Mouse (Mus musculus) kidney, embryonic 14.5 days (tissue): Measurements from ENCODE around the gene Dach1. TPM values are rescaled to one million over a fixed set of nuclear protein-coding genes. Genes with fewer than 3 reads are reported as not detected.

Source experiments
- ATAC-seq: fragments of 200-750 bp; cut with Nextera tagmentation; 2 replicates; pipeline ENCODE4 v1.8.0; 2017; ENCODE audit warnings: moderate number of reproducible peaks, mild to moderate bottlenecking, moderate TSS enrichment, moderate library complexity; ENCODE audit not compliant: low FRiP score, low TSS enrichment
- H3K27ac ChIP-seq: fragments of 300-500 bp; sonication (generic); 2 replicates; pipeline ENCODE4 v1.5.1; 2014; ENCODE audit warnings: low read depth, mild to moderate bottlenecking, low read length, moderate library complexity, mixed read lengths
- H3K27me3 ChIP-seq: fragments of 300-500 bp; sonication (generic); 2 replicates; pipeline ENCODE4 v1.6.1; 2014; ENCODE audit warnings: mild to moderate bottlenecking, low read length; ENCODE audit not compliant: control insufficient read depth, insufficient read depth
- H3K36me3 ChIP-seq: fragments of 300-500 bp; sonication (generic); 2 replicates; pipeline ENCODE4 v1.6.1; 2014; ENCODE audit warnings: low read length, mixed read lengths; ENCODE audit not compliant: control insufficient read depth, insufficient read depth
- H3K4me1 ChIP-seq: fragments of 300-500 bp; sonication (generic); 2 replicates; pipeline ENCODE4 v1.6.1; 2014; ENCODE audit warnings: low read length, mixed read lengths; ENCODE audit not compliant: control insufficient read depth, insufficient read depth
- H3K4me2 ChIP-seq: fragments of 300-500 bp; sonication (generic); replicated peaks from 2 replicates; pipeline ENCODE4 v1.6.1; 2014; ENCODE audit warnings: low read depth, mild to moderate bottlenecking, low read length
- H3K4me3 ChIP-seq: fragments of 300-500 bp; sonication (generic); 2 replicates; pipeline ENCODE4 v1.5.1; 2014; ENCODE audit warnings: mild to moderate bottlenecking, low read length
- H3K9ac ChIP-seq: fragments of 300-500 bp; sonication (generic); 2 replicates; pipeline ENCODE4 v1.6.1; 2014; ENCODE audit warnings: low read depth, mild to moderate bottlenecking, low read length, moderate library complexity
- H3K9me3 ChIP-seq: fragments of 300-500 bp; sonication (generic); 2 replicates; pipeline ENCODE4 v1.6.1; 2016; ENCODE audit warnings: low read length; ENCODE audit not compliant: control insufficient read depth
- WGBS: fragments of 180-500 bp; shearing (Covaris S2); extraction: QIAGEN DNeasy Blood & Tissue Kit; methylation state at CpG from one replicate; pipeline ENCODE4 v1.1.7; 2014; 5-methylcytosine and 5-hydroxymethylcytosine counted together
- polyA plus RNA-seq: library from polyadenylated mRNA; unstranded; fragments of >200 nt; fragmentation: Nextera tagmentation; extraction: Ambion mirVana; gene quantifications from 2 replicates; pipeline ENCODE4 v1.2.1, GENCODE M21; 2014

The Dach1 gene
- polyA plus RNA-seq, 1 experiment from 2014 or later: 39.3 TPM

- WGBS: 46% methylated on average over 1 of the region's 1 CpGs
Observed at GRCm38 (mm10) chr14:97881976-97882375, 287.6 kb downstream of the Dach1 start.

GRCm38 (mm10) chr14:97871001-97871400 lies 298.6 kb downstream of the Dach1 start:
- no peak for ATAC-seq
- Histone ChIP-seq H3K27me3 (no peaks in the 10 kb centered on the region), H3K4me2 (no peak overlapping the region), H3K36me3 (no peaks in the 10 kb centered on the region), H3K4me1 (0 out of 2 replicates have a peak, but pooled peaks cover 6% of the 10 kb centered on the region), H3K9me3 (no peaks in the 10 kb centered on the region), H3K9ac (no peak overlapping the region), H3K27ac (no peak overlapping the region), H3K4me3 (no peak overlapping the region)
- 26% methylated on average over 2 of the region's 2 CpGs for WGBS

More at GRCm38 (mm10) chr14:97881976-97882375, 287.6 kb downstream of the Dach1 start:
- Histone ChIP-seq H3K9ac (no peak overlapping the region), H3K9me3 (no peaks in the 10 kb centered on the region), H3K27ac (no peak overlapping the region), H3K4me1 (no peaks in the 10 kb centered on the region), H3K4me2 (no peak overlapping the region), H3K27me3 (no peaks in the 10 kb centered on the region), H3K36me3 (no peaks in the 10 kb centered on the region), H3K4me3 (no peak overlapping the region)
- no peak for ATAC-seq

DNA sequence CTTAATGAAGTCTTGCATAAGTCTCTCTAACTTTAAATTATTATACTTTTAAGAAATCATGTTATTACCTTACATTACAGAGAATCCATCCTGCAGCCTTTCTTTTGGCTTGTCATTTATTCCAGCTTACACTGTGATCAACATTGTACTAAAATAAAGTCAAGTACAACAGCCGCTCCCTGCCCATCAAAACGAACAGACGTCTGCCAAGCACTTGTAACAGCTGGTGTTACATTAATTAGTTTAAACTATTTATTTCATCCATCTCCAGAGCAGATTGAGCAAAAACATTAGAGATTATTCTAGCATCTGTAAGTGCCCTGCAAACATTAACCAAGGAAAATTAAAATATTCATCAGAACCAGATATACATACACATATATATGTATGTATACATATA lies 311.2 kb downstream of the Dach1 start:
- Histone ChIP-seq H3K27ac (no peak overlapping the region), H3K4me2 (no peak overlapping the region), H3K36me3 (no peaks in the 10 kb centered on the region), H3K4me3 (no peak overlapping the region), H3K9me3 (no peaks in the 10 kb centered on the region), H3K9ac (no peak overlapping the region), H3K27me3 (no peaks in the 10 kb centered on the region), H3K4me1 (no peaks in the 10 kb centered on the region)
- ATAC-seq: no peak
- WGBS: 88% methylated on average over 3 of the region's 3 CpGs

- Histone ChIP-seq H3K4me1 (no peaks in the 10 kb centered on the region), H3K4me3 (no peak overlapping the region), H3K36me3 (no peaks in the 10 kb centered on the region), H3K9me3 (no peaks in the 10 kb centered on the region), H3K9ac (no peak overlapping the region), H3K27ac (no peak overlapping the region), H3K27me3 (no peaks in the 10 kb centered on the region), H3K4me2 (no peak overlapping the region)
- ATAC-seq: no peak
- WGBS: 69% methylated on average over 2 of the region's 2 CpGs
Observed at GRCm38 (mm10) chr14:97857276-97857675, 312.3 kb downstream of the Dach1 start.

DNA sequence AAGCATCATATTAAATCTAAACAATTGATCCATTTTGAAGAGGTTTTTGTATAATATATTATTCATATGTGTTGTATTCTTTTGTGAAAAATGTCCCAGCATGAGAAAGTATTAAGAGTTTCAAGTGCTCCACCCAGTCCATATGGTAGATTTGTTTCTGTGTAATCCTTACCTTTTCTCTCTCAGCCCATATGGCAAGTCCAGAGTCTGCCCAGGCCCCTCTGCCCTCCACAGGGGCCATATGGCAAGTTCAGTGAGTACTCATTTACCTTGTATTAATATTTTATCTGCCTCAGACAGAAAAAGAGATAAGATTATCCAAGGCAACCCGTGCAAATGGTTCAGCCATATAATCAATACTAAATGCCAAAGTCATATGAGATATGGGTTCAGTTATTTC lies 314.2 kb downstream of the Dach1 start:
- Histone ChIP-seq H3K27ac (no peak overlapping the region), H3K36me3 (no peaks in the 10 kb centered on the region), H3K9ac (no peak overlapping the region), H3K27me3 (no peaks in the 10 kb centered on the region), H3K4me2 (no peak overlapping the region), H3K4me1 (no peaks in the 10 kb centered on the region), H3K4me3 (no peak overlapping the region), H3K9me3 (no peaks in the 10 kb centered on the region)
- 84% methylated on average over 1 of the region's 1 CpGs for WGBS
- ATAC-seq: no peak

- WGBS: 77% methylated on average over 4 of the region's 4 CpGs
- no peak overlapping the region for H3K4me2 ChIP-seq
Observed at GRCm38 (mm10) chr14:97850486-97850885, 319.1 kb downstream of the Dach1 start.

GRCm38 (mm10) chr14:97847641-97848040 lies 321.9 kb downstream of the Dach1 start:
- 72% methylated on average over 1 of the region's 1 CpGs for WGBS
- ATAC-seq: peak; percentile 81; the same call in 1 of the 2 replicates
- H3K27ac ChIP-seq: no peak overlapping the region

More at GRCm38 (mm10) chr14:97850486-97850885, 319.1 kb downstream of the Dach1 start:
- Histone ChIP-seq H3K9ac (no peak overlapping the region), H3K4me1 (no peaks in the 10 kb centered on the region), H3K27ac (no peak overlapping the region), H3K9me3 (no peaks in the 10 kb centered on the region), H3K36me3 (no peaks in the 10 kb centered on the region), H3K27me3 (no peaks in the 10 kb centered on the region), H3K4me3 (no peak overlapping the region)
- ATAC-seq: no peak

DNA sequence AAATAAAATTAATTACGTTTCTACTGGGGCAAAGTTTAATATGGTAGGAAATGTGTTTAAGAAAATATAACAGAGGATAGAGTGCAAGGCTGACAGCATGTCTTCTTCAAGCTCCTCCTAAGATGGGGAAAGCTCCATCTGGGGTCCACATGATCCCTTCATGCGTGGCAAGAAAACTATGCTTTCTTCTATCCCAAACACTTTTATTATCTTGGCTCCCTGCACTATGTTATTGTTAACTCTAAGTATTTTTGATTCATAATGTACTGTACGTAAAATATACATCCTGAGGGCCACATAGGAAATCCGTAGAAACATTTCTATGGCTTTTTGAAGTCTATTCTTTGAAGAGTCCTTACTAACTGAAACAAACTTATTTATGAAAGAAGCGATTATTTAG lies 330.3 kb downstream of the Dach1 start:
- no peak for ATAC-seq

More at GRCm38 (mm10) chr14:97847641-97848040, 321.9 kb downstream of the Dach1 start:
- H3K27me3 ChIP-seq: no peaks in the 10 kb centered on the region
- no peak overlapping the region for H3K4me2 ChIP-seq
- no peaks in the 10 kb centered on the region for H3K4me1 ChIP-seq
- no peaks in the 10 kb centered on the region for H3K9me3 ChIP-seq
- no peak overlapping the region for H3K4me3 ChIP-seq
- no peaks in the 10 kb centered on the region for H3K36me3 ChIP-seq
- H3K9ac ChIP-seq: no peak overlapping the region

GRCm38 (mm10) chr14:97829865-97830264 lies 339.7 kb downstream of the Dach1 start:
- Histone ChIP-seq H3K27ac (no peak overlapping the region), H3K36me3 (no peaks in the 10 kb centered on the region), H3K9me3 (no peaks in the 10 kb centered on the region), H3K9ac (no peak overlapping the region), H3K27me3 (no peaks in the 10 kb centered on the region), H3K4me2 (no peak overlapping the region), H3K4me3 (no peak overlapping the region), H3K4me1 (no peaks in the 10 kb centered on the region)
- WGBS: 79% methylated on average over 3 of the region's 3 CpGs
- ATAC-seq: no peak

More for the DNA sequence above, 330.3 kb downstream of the Dach1 start:
- Histone ChIP-seq H3K9ac (no peak overlapping the region), H3K9me3 (no peaks in the 10 kb centered on the region), H3K27me3 (no peaks in the 10 kb centered on the region), H3K4me3 (no peak overlapping the region), H3K27ac (no peak overlapping the region), H3K4me2 (no peak overlapping the region), H3K36me3 (peaks cover 5% of the 10 kb centered on the region; the same call in 1 of the 2 replicates), H3K4me1 (no peaks in the 10 kb centered on the region)
- 89% methylated on average over 5 of the region's 5 CpGs for WGBS
